Comparison of ENCODE assay signal across 23 mouse cellular contexts in genomic region chr8:111563075-111563474, GRCm38 (mm10). TPM values are rescaled to one million over a fixed set of nuclear protein-coding genes. Genes with fewer than 3 reads are reported as not detected.
DNase-seq lines count a peak whose midpoint lies in the region; TF ChIP-seq lines count a peak whose summit lies in the region.
"Had no signal": no experiment of that assay in that cellular context is flagged by ENCODE, and none has a peak within 500 bp of the region (broad histone marks: within the 10 kb centered on the region; RNA-seq: fewer than 3 reads in every experiment).

No protein-coding gene starts in this region.

- no peak overlapping the region for H3K4me3 ChIP-seq in spleen, adult 2 months (ENCODE audit: extremely low read depth, insufficient read depth, insufficient read length)
- H3K4me3 ChIP-seq in bone marrow macrophage, adult 2 months (ENCODE audit: insufficient read depth, low read length), result no peak overlapping the region
- H3K4me3 ChIP-seq in gastrocnemius, adult 2 months, result no peak overlapping the region
- H3K4me3 ChIP-seq: embryonic facial prominence, embryonic 13.5 days; embryonic facial prominence, embryonic 15.5 days; erythroblast, embryonic 14.5 days; forebrain, embryonic 10.5 days; forebrain, embryonic 12.5 days had no signal

- no peak for DNase-seq in spleen, adult 2 months (ENCODE audit: low read depth in 1 of 2, low spot score in 2 of 2)
- no peak for DNase-seq in spleen, adult 18-20 months
- peak; percentile 10 for DNase-seq in thymus, postnatal 4 days
- DNase-seq in thymus, postnatal 14 days, result no peak
- DNase-seq in gastrocnemius, adult 2 months, result no peak
- DNase-seq in ovary, adult 18-20 months (ENCODE audit: low spot score), result no peak
- DNase-seq: adrenal gland, adult 8-10 months; adrenal gland, postnatal 14 days; adrenal gland, postnatal 36 days; cerebellum, adult 11 months; cerebellum, adult 18-20 months; cerebellum, adult 8-10 months; cerebellum, adult 9-11 months; cerebellum, postnatal 14 days; cerebellum, postnatal 36 days; embryo, embryonic 11 days had no signal

- H3K36me3 ChIP-seq in spleen, adult 2 months (ENCODE audit: control insufficient read depth, insufficient read depth, low read length), result no peaks in the 10 kb centered on the region
- H3K36me3 ChIP-seq: embryonic facial prominence, embryonic 13.5 days; forebrain, embryonic 12.5 days had no signal

- WGBS in spleen, adult 2 months, result 81% methylated on average over 5 of the region's 5 CpGs

- intact Hi-C loops in gastrocnemius, adult 2 months (cut with DNase I), result no loop called here

- no peak for TF ChIP-seq CTCF in spleen, adult 2 months (IDR thresholded peaks at IDR 0.05; ENCODE audit: extremely low read depth, insufficient read depth, insufficient read length, insufficient replicate concordance)
- no peak for TF ChIP-seq CTCF in bone marrow macrophage, adult 2 months (IDR thresholded peaks at IDR 0.05; ENCODE audit: low read depth, low read length)
- TF ChIP-seq CTCF in gastrocnemius, adult 2 months (IDR thresholded peaks at IDR 0.05), result no peak

- peaks cover 15% of the 10 kb centered on the region for H3K4me1 ChIP-seq in spleen, adult 2 months (ENCODE audit: control insufficient read depth, insufficient read depth, insufficient read length)
- peaks cover 62% of the 10 kb centered on the region for H3K4me1 ChIP-seq in bone marrow macrophage, adult 2 months (ENCODE audit: control insufficient read depth, insufficient read depth, low read length)

- 0 out of 2 replicates have a peak overlapping the region, but pooled peaks have one; percentile 28 for H3K27ac ChIP-seq in spleen, adult 2 months (ENCODE audit: insufficient read depth, low read length)
- H3K27ac ChIP-seq in bone marrow macrophage, adult 2 months (ENCODE audit: insufficient read depth, low read depth, low read length), result peak overlapping the region; percentile 54
- H3K27ac ChIP-seq in gastrocnemius, adult 2 months, result no peak overlapping the region
- H3K27ac ChIP-seq: embryonic facial prominence, embryonic 13.5 days; embryonic facial prominence, embryonic 15.5 days; forebrain, embryonic 10.5 days; forebrain, embryonic 12.5 days had no signal

- H3K27me3 ChIP-seq in spleen, adult 2 months (ENCODE audit: control insufficient read depth, insufficient read depth, low read length), result no peaks in the 10 kb centered on the region
- H3K27me3 ChIP-seq: embryonic facial prominence, embryonic 13.5 days; embryonic facial prominence, embryonic 15.5 days; forebrain, embryonic 12.5 days; Patski had no signal

- TF ChIP-seq POLR2A in spleen, adult 2 months (IDR thresholded peaks at IDR 0.05; ENCODE audit: low read depth, low read length), result no peak
- no peak for TF ChIP-seq POLR2A in bone marrow macrophage, adult 2 months (IDR thresholded peaks at IDR 0.05; ENCODE audit: borderline replicate concordance, low read depth, low read length)

RNA-seq across cellular contexts. Expression of gene Znrf1, which starts 27.2 kb away (rescaled TPM):
- polyA plus RNA-seq in spleen, adult 2 months (2012; rRNA removed), result 62.9 and 73.2 TPM in 2 replicates
- 88.8 and 97.7 TPM in 2 replicates for polyA plus RNA-seq in bone marrow macrophage, adult 2 months (2012; ENCODE audit: insufficient read depth, insufficient read length, missing spikeins)
- 10 to 100 TPM; 58.6 to 69.8 TPM for total RNA-seq in gastrocnemius, adult 2 months (2021)

RNA-seq across cellular contexts. Expression of gene Wdr59, which starts 41.2 kb away (rescaled TPM):
- 4.6 and 5.0 TPM in 2 replicates for polyA plus RNA-seq in spleen, adult 2 months (2012; rRNA removed)
- polyA plus RNA-seq in bone marrow macrophage, adult 2 months (2012; ENCODE audit: insufficient read depth, insufficient read length, missing spikeins), result 4.8 and 5.7 TPM in 2 replicates
- 1 to 10 TPM; 7.9 to 8.2 TPM for total RNA-seq in gastrocnemius, adult 2 months (2021)
